Mouse (Mus musculus) cerebellum, postnatal 25 days (tissue): ENCODE measurements at regions not wholly inside any gene's neighbourhood (a gene's known extent, or its start where the extent isn't known, plus 50 kb on each side); places are given as distances from the start of the nearest gene placed in this dataset.
A peak's percentile ranks its signal among the peaks of the same experiment; 100 is the strongest.

ENCODE experiments used
- DNase-seq, 2 experiments: peaks; one replicate each; pipeline ENCODE4 v3.0.0; 2021; ENCODE audit warnings: mixed read lengths in 2 of 2

DNA sequence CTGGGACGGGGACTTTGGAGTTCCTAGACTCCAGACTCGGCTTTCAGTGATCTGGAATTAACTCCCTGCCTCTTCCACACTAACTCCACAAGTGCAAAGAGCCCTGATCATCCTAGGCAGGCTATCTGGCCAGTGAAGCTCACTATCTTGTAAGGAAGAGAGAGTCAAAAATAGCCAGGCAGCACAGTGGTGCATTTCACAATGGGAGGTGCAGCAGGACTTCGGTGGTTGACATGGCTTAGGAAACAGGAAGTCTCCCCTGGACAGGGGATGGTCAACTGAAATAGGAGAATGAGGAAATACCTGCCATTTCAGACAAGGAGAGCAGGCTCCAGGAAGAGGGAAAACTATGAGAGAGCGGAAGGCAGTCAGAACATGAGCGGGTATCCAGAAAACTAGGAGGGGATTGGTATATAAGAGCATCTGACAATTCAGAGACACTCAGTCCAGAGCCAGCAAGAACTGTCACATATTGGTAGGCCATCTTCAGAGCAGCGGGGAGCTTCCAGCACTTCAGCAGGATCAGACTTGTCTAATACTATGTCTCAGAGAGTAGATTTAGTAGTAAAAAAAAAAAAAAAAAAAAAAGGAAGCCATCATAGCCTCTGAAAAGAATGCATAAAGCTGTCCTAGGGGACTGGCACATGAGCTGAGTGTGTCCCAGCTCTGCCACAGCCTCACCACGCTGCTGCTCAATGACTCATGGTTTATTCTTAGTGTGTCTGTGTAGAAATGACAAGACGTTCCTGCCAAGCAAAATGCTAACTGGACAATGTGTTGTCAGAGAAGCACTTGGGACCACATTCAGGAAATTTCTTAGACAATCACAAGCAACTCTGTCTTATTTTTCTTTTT lies 184.5 kb upstream of the Cpeb2 start:
- peak; percentile 51 to 60 for DNase-seq

DNA sequence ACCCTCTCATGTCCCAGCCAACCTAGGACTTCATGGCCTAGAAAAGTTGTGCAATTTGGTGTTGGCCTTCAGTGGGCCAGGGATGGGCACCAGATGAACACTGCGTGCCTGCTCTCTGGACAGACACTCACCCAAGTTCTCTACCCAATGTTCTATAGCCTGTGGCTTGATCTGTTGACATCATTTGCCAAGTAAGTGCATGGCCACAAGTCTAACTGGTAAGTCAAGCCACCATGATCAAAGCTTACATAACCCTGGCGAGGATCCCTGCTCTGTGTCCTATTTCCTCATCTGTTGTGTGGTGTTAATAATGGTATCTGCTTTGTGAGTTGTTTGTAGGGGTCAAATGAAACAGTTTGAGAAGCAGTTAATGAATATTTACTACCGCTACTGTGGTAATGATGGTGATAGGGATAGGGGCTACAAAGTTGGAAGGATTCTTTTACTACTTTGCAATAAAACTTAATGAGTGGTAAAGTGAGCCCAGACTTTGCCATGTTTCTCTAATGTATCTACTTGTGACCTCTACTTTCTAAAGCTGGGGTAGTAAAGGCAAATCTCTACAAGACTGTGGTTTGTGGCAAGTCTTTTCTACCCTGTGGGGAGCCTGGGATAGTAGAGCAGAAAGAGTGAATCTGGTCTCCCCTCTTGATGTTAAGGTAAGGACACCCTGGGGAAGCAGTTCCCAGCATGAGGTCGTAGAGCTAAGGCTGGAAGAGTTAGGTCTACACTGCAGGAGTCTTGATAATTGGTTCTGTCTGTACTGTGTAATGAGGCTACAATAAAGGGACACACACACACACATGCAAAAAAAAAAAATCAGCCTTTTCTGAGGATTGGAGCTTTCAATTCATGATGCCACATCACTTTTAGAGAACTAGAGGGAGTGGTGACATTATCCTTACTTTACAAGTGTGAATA lies 183.3 kb upstream of the Cpeb2 start:
- DNase-seq, result peak; percentile 14 to 22

DNA sequence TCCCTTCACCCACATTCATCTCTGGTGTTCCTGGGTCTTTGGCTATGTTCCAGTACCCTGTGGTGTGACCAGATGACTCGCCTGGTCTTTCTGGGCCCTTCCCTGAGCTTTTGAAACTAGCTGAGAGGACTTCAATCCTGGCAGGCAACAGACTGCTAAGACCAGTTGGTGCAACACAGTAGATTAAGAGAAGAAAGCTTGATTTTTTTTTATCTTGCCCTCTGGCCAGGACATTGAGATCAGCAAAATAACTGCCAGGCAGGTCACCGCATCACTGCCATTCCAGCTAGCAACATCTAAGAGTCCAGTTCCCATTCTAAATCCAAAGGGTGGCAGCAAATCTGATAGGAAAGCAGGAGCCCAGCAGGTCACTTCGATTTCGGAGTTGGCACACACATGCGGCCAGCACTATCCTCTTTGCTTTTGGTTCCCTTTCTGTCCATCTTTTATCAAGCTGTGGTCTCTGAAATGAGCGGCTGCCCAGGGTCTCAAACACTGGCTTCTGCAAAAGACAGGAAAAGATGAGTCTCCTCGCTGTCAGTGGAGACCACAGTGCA lies 181.9 kb upstream of the Cpeb2 start:
- DNase-seq, result peak; percentile 83 to 91

DNA sequence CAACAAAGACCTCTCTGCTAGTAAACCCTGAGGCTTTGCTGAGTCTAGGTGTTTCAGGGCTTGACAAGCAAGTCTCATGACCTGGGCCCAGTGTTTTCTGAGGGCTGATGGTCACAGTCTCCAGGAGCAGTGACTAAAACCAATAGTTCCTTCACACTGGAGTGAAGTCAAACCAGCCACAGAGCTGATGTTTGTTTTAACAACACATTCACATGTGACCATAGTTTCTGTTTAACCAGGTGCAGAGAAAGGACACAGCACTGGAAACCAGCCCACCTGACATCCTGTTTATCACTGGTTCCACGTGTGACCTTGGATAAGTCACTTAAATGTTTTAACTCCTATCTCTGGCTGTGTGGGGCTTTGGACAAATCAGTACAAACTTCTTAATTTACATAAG lies 180.3 kb upstream of the Cpeb2 start:
- DNase-seq, result no peak

- DNase-seq, result no peak
Observed at GRCm38 (mm10) chr5:43054586-43054985, 178.4 kb upstream of the Cpeb2 start.

DNA sequence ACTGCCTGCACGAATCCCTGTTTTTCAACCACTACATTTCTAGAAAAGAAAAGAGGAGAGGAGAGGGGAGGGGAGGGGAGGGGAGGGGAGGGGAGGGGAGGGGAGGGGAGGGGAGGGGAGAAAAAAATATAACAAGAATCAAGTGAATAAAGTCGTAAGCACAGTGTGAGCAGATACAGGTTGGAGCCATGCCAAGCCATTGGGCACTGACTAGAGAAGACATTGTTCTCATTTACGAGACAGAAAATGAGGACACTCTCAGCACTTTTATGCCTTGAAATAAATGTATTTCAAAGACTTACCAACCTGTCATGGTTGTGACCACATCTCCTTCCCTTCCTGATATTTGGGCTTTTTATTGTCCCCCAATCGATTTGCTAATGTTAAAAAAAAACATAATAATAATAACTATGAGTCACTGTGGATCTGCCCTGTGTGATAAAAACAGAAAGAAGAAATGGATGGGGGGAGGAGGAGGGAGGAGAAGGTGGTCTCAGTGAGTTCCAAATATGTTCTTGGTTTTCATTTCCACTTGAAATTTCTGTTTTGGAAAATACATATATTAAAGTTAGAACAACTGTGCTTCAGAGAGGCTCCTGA lies 177.8 kb upstream of the Cpeb2 start:
- DNase-seq, result peak in 1 of 2 experiments; percentile 62

DNA sequence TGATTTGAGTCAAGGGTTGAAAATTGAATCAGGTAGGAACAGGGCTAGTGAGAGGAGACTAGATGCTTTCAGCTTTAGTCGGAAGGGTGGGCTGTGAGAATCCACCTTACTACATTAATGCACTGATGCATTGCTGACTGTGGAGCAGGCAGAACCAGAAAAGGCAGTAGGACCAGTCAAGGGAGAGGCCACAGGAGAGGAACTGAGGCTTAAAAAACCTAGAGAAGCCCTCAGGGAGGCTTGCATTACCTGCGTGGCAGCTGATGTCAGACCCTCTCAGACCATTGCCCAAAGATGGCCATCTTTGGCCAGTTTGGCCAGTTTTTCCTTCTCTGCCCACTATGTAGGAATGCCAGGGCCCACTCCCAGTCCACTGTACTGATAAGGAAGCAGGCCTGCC lies 176.5 kb upstream of the Cpeb2 start:
- DNase-seq, result no peak

DNA sequence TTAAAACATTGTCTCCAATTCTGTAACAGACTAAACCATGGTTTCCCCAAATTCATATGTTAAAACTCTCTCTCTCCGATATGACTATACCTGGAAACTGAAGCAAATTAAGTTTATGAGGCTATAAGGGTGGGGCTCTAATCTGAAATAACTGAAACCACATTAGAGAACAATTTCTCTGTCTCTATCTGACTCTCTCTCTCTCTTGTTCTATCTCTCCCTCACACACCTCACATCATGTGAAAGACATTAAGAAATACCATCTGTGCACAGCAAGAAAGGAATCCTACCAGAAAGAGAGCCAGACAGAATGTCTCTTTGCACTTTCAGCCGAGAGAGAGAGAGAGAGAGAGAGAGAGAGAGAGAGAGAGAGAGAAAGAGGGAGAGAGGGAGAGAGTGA lies 171.7 kb upstream of the Cpeb2 start:
- no peak for DNase-seq

DNA sequence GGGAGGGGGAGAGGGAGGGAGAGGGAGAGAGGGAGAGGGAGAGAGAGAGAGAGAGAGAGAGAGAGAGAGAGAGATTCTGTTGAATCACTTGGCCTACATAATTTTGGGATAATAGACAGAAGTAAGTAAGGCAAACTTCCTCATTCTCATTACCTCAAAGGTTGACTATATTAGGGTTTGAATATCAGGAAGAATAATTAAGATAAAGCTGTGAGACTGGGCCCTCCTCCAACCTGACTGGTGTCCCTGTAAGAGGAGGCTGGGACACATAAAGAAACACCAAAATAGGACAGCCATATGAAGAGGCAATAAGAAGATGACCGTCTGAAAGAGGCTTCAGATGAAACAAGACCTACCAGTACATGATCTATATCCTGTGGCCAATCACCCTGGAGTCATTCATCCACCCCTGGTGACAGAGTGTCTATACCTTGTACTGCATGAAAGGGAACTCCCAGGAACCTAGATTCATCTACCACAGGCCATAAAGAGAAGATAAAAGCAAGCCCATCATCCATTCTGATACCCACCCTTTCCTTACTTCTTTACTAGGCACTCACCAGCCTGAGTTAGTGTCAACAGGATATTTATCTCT lies 171.1 kb upstream of the Cpeb2 start:
- no peak for DNase-seq

GRCm38 (mm10) chr5:43062499-43062898 lies 170.5 kb upstream of the Cpeb2 start:
- DNase-seq, result no peak

DNA sequence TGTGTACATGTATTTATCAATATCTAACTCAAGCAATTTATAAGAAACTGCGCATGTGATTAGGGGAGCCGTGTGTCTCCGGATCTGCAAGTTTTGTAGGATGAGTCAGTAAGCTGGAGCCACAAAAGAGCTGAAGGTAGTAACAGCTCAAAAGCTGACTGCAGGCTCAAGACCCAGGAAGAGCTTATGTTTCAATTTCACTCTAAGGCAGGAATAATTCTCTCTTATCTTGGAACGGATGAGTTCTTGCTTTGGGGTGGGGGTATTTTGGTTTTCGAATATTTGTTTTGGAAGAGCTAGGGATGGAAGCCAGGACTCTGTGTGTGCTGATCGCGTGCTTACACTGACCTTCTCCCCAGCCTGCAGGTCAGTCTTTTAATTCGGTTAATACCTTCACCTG lies 169.6 kb upstream of the Cpeb2 start:
- no peak for DNase-seq

DNA sequence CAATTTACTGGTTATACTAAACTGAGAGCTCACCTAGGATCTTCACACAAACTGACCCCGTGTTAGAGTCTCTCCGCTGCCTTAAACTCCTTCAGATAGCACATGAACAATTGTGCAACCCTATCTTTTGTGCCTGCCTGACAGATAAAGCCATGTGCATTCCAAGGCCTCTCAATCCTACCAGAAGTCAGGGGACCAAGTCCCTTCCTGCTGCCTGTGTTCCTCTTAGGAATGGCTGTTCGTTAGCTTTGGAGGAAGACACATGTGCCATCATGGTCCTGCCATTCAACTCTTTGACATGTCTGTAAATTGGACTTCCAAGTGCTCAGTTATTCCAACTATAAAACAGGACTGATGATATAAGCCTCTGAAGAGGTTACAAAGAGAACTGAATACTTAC lies 161.4 kb upstream of the Cpeb2 start:
- DNase-seq, result no peak

DNA sequence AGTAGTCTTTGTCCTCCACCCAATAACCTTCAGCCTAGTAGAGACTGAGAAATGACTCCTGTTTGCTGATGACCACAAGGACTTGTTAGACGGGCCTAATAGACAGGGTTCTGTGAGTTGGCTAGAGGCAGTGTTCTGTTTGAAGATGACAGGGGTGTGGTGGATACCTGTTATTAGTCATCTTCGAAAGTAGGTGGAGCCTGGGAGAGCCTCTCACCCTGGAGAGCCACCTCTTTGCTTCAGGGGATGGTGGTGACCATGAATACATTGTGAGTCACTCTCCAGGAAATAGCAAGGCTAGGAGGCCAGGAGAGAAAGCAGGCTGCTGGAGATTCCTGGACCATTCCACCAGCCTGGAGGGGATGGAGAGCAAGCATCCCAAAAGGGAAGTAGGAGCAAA lies 160.6 kb upstream of the Cpeb2 start:
- no peak for DNase-seq

DNA sequence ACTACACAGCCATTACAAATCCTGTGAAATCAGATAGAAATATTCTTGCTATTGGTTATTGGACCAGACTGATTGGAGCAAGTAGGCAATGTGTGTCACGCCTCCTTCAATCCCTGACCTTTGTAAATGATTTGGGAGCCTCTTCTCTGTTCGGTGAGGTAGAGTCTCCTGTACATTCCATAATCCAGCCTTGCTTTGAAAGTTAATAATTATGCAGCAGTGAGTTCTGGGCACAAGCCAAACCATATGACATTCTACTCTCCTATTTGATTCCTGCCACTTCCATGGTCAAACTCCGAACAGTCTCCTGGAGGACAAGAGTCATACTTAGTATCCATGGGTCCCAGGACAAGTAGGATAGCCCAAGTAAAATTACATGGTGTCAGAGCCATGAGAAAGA lies 158.4 kb upstream of the Cpeb2 start:
- DNase-seq, result no peak

- DNase-seq, result no peak
Observed at GRCm38 (mm10) chr5:43080252-43080651, 152.7 kb upstream of the Cpeb2 start.

DNA sequence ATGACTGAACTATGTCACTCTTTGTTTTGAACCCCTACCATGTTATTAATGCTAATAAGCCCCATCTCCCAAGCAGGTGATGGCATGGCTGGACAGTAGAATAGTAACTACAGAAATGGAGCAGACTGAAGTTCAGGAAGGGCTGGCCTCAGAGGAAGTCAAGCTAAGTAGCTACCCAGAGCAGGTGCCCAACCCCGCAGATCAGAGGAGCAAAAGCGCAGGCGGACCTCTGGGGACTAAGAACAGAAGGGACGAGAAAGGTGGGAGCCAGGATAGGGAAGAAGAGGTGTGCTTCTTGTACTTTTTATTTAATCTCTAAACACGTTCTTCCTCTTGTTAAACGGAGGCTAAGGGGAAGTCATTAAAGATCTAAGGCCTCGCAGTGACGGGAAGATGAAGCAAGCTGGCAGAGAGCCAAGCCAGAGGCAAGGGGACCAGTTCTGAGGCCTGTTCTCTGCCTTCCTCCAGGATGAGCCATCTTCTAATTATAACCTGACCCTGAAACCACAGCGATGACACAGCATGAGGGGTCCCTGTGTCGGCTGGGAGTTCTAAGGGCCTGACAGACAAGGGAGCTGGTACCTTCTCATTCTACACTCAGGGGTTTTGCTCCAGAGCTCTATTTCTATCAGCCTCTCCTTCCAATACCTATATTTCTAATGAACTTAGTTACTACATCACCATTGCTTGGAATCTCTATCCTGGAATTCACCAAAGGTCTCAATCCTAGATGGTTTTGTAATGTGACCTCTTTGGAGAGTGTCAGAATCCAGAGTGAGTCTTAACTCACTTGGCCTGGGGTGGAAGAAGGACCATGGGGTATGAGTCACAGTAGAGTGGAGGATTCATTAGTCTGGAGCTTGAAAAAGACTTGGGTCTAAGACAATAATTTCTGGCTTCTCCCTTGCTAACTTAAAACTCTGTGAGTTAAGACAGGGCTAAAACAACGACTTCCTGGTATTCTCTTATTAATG lies 151.1 kb upstream of the Cpeb2 start:
- no peak for DNase-seq

GRCm38 (mm10) chr5:43087077-43087476 lies 145.9 kb upstream of the Cpeb2 start:
- no peak for DNase-seq

DNA sequence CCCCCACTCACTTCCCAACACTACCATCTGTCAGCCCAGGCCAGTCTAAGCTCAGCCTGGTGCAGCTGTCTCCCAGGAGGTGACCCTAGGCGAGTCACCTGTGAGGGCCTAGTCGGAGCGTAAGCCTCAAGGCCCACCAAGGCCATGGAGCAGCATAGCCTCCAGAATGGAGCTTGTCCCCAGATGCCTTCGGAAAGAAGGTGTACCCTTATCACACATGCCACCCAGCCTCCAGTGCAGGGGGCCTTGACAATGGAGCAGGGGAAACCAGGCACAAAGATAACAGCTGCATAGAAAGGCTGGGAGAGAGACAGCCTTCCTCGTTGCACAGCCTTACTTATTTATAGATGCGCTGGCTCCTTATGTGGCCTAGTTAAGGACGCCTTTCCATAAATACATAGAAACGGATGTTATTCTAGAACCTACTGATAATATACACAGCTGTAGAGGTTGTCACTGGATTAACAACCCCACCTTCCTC lies 145.0 kb upstream of the Cpeb2 start:
- DNase-seq, result peak; percentile 31 to 35

DNA sequence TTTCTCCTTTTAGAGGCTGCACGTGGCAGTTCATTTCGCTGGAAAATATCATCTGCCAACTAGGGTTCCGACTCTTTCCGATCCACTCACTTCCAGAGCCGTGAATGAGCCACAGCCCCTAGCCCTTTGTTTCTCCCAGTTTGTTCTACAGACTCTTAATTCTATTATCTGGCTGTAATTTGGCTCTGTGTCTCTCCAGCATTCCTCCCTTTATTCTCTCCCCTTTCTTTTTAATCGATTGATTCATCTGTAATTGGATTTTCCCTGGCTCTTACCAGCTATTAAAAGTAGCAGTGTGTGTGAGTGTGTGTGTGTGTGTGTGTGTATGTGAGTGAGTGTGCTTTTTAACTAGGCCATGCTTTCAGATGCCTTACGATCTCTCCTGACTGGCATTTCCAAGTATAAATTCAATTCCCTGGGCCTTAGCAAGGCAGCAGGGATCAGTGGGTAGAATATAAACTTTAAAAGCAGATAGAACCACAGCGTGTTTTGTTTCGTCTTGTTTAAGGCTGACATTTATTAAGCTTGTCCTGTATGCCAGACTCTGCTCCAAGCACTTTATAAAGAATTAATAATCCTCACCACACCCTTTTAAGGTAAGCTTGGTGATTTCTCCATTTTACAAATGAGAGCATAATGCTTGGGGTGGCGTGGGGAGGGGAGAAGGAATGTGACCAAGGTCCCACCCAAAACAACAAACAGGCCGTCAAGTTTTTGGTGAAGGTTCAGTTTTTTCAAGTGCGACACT lies 144.1 kb upstream of the Cpeb2 start:
- peak in 1 of 2 experiments; percentile 3 for DNase-seq

DNA sequence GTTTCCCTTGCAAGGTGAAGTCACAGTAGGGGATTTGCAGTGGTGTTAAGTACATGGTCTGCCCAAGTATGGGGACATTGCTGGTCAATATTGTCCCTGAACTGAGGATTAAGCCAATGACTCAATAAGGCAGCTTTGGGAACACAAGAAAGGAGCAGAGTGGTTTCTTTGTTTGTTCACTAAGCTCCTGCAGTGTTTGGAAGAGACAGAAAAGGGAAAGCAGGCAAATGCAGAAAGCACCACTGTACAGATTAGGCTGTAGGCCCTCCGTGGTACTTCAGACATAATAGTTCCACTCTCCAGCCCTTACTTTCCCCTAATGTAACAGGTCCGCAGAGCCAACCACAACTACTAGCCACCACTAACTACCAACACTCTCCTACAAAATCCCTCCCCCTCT lies 143.5 kb upstream of the Cpeb2 start:
- DNase-seq, result peak in 1 of 2 experiments; percentile 23
